Mouse (Mus musculus): ENCODE results near the gene Alg14.
A peak's percentile ranks its signal among the peaks of the same experiment; 100 is the strongest.

Gene Alg14

DNA sequence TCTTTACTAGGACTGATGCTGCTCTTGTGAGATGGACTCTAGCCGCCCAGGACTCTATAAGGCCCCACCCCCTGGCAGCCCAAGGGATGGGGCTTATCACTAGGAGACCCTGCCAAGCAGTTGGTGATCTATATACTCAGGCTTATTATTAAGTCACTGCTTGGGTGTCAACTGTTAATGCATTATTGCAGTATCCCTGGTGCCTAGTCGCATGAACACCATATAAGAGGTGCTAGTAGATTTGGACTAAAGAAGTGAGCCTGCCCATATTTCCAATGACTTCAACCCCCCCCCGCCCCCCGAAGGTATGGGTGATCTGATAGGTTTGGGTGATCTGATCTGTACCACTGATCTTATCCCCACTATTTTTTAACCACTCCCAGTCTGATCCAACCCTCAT lies 8.6 kb upstream of the Alg14 start, which contains the start of gene Tmem56:
Gene Tmem56 (minus strand): TSS at position 101 of the 400 bp plus-strand sequence.
- no peak for DNase-seq

GRCm38 (mm10) chr3:121285219-121285618 lies 6.4 kb upstream of the Alg14 start:
- DNase-seq = peak; percentile 81

GRCm38 (mm10) chr3:121287151-121287550 lies 4.4 kb upstream of the Alg14 start:
- no peak for DNase-seq

DNA sequence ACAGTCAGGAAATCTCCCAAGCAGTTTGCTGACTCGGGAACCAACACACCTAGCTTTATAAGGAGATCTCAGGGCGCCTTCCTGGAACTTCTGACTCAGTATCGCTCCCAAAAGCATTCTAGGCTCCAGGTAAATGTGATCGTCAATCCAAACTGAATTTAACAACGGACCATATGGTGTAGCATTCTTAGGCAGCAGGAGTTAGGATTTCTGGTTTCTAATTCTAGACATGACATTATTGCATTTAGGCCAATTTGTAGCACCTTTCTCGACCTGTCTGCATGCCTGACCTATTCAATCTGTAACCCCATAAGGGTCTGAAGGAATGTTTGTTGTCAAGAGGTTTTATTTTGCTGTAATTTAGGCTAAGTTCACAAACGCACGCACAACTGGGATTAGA lies 892 bp upstream of the Alg14 start:
- DNase-seq = peak; percentile 81

DNA sequence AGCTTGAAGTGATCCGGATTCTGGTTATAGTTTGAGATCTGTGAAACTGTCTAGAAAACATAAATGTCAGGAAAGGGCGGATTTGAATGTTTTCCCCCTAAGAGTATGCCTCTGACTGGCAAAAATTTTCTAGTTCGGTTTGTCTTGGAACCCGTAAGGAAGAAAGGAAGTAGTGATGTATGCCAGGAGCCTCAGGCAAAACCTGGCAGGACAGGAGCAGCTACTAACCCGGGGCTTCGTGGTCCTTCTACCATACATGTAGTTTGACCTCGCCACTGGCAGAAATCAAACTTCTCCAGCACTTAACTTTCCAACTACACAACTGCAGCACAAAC lies 381 bp upstream of the Alg14 start:
- DNase-seq = no peak

DNA sequence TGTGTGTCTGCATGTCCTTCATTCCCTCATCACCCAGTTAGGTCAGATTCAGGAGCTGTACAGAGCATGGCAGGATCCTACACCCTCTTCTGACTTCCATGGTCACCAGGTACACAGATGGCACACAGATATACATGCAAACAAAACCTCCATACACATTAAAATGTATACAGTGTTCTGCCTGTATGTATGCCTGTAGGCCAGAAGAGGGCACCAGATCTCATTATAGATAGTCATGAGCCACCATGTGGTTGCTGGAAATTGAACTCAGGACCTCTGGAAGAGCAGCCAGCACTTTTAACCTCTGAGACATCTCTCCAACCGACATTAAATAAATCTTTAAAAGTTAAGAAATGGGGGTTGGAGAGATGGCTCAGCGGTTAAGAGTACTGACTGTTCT lies 2.6 kb downstream of the Alg14 start:
- DNase-seq = no peak

GRCm38 (mm10) chr3:121306641-121307040 lies 15.1 kb downstream of the Alg14 start:
- DNase-seq = no peak

DNA sequence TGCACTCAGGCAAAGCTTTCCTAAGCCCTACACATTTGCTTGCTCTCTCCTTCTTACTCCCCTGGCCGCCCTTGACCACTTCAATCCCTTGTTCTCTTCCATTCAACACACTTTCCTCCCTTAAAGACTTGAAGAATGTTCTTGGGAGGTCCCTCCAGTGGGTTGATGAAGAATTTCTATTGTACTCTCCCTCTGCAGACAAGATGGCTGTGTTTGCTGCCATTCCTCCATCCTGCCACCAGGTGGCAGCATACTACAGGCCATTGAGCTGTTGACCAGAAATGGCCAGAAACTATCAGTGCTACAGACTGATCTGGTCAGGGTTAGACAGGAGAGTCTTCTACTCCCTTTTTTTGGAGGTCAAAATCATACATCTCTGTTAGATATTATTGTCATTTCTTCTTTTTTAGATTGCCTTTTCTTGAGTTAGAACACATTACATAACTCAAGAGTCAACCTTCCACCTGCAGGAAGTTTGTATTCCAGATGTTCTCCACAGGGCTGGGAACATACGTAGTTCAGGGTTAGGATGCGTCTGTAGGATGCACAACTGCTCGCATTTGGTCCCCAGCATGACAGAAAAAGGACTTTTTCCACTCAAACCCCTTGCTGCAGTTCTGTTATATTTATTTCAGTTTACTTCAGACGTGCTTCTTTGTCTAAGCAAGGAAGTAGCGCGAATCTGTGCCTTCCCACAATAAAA lies 16.1 kb downstream of the Alg14 start:
- DNase-seq = peak; percentile 83

DNA sequence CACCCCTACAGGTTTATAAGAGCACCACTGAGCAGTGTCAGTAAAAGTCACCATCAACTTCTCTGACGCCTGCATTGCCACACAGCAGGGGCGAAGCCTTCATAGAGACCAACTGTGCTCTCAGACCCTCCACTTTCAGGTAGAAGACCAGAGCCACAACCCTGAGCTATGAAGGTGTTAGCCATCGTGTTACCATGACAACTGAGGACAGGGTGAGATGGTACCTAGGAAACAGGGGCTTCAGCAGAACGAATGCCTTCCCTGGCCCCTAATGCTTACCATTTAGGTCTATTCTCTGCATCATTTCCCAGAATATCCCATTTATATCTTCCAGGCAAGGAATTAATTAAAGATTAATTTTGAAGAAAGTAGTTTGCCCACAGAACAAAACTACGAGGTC lies 17.4 kb downstream of the Alg14 start:
- no peak for DNase-seq

- no peak for DNase-seq
Observed at GRCm38 (mm10) chr3:121309429-121309828, 17.9 kb downstream of the Alg14 start.

GRCm38 (mm10) chr3:121309896-121310714 lies 18.5 kb downstream of the Alg14 start:
- DNase-seq = no peak

GRCm38 (mm10) chr3:121312426-121312825 lies 20.9 kb downstream of the Alg14 start:
- DNase-seq = no peak

DNA sequence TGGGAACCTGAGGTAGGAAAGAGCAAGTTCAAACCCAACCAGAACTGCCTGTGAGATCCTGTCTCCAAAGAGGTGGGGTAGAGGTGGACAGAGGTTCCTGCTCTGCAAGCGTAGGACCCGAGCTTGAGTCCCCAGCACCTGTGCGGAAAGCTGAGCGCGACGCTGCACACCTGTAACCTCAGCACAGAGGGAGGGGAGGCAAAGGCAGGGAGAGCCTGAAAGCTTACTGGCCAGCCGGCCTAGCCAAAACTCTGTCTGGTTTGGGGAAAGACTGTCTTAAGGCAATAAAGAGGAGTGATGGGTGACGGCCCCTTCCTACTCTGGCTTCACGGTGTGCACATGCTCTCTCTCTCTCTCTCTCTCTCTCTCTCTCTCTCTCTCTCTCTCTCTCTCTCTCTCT lies 21.4 kb downstream of the Alg14 start:
- no peak for DNase-seq

GRCm38 (mm10) chr3:121314149-121314548 lies 22.6 kb downstream of the Alg14 start:
- DNase-seq = no peak

GRCm38 (mm10) chr3:121315498-121315897 lies 23.9 kb downstream of the Alg14 start:
- no peak for DNase-seq

DNA sequence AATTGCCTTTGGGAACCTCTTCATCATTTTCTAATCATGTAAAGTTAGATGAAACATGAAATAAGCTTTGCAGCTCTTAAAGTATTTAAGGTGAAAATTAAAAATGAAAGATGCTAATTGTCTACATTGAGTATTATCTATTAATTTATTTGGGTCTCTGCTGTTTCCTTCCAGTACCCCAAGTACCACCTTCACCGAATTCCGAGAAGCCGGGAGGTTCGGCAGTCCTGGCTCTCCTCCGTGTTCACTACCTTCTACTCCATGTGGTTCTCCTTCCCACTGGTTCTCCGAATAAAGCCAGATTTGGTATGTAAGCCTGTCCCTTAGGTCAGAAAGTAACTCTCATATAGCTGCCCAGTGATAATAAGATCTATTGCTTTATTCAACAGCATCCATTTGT lies 28.3 kb downstream of the Alg14 start:
- DNase-seq = no peak

DNA sequence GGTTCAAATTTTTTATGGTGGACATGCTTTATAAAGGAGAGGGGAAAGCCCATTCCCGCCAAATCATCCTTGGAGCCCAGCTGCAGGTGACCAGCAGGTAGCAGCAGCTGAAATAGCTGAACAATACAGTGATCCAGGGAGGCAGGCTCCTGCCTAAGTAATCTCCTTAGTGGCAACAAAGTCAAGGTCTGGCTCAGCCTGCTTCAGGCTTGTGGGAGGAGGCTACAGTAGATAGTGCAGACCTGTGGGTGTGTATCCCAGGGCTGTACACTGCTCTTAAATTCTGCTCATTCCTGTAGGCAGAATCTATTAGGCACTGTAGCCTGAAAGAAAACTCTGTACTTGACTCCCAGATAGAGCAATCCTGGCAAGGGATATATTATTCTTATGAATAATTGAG lies 29.3 kb downstream of the Alg14 start:
- DNase-seq = no peak

DNA sequence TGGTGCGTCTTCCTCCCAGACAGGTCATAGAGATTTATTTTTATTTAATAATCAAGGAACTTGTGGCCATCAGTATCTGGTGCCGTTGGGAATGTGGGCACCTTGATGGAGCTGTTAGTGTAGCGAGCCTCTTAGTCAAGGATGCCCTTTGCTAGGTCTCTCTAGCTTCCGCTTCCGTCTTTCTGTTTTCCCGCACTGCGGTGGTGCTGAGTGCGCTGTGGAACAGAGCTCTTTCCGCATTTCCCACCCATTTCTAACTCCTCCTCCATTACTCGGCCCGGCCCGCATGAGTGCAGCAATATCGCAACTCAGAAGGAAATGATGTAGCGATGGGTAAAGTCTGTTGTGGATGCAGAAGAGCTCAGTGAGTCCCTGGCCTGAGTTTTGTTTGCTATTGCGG lies 31.8 kb downstream of the Alg14 start:
- no peak for DNase-seq

- DNase-seq = no peak
Observed at GRCm38 (mm10) chr3:121327406-121327805, 35.8 kb downstream of the Alg14 start.

DNA sequence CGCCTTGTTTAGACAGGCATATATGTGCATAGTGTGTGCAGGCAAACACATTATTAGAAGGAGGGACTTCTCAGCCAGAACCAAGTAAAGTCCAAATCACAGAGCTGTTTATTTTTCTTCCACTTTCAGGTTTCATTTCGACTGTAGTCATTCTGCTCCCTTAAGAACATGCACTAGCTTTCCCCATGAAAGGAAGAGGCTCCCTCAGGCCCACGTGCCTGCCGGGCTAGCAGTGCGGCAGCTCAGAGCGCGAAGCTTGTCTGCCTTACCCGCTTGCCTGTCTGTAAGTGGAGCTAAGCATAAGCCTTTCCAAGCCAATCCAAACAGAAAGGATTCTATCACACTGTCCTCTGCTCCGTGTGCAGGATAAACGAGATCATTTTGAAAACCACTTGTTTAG lies 38.1 kb downstream of the Alg14 start:
- DNase-seq = no peak

DNA sequence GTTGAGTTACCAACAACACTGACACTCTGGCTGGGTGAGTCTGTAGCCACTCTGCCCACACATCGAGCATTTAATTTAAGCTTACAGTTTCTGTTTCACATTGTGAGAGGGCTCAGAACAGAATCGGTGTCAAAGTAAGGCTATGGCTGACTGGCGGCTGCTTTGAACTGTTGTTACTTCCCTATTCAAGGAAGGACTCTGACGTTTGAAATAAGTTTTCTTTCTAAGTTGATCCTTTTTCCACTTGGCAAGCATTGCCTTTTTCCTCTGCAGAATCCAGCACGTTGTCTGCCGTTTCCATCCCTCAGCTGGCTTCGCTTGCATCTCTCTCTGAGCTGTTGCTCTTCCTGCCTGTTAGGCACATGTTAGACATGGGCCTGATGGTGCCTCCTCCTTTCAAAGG lies 38.7 kb downstream of the Alg14 start:
- no peak for DNase-seq

- no peak for DNase-seq
Observed at GRCm38 (mm10) chr3:121336234-121336890, 44.8 kb downstream of the Alg14 start.

- DNase-seq = no peak
Observed at GRCm38 (mm10) chr3:121338687-121339086, 47.1 kb downstream of the Alg14 start.

DNA sequence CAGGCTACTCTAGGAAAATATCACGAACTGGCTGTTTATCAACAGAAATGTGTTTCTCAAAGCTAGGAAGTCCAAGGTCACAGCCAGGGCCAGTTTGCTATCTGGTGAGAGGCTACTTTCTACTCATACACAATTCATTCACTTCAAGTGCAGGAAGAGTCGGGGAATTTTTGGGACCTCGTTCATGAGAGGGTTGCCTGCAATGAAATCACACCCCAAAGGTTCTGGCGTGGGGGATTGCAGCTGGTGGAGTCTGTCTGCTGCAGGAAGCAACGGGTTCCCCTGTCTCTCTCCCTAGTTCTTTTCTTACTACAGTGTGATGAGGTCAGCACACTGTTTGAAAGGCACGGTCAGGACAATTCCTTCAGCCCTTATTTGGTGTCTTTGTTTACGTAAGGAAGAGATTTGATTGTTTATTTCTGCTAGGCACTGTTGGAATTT lies 48.8 kb downstream of the Alg14 start:
- DNase-seq = no peak

Measured in cerebellum, adult 9-10 months (tissue).